Comparison of ENCODE assay signal across 8 mouse cellular contexts in the genomic region with DNA sequence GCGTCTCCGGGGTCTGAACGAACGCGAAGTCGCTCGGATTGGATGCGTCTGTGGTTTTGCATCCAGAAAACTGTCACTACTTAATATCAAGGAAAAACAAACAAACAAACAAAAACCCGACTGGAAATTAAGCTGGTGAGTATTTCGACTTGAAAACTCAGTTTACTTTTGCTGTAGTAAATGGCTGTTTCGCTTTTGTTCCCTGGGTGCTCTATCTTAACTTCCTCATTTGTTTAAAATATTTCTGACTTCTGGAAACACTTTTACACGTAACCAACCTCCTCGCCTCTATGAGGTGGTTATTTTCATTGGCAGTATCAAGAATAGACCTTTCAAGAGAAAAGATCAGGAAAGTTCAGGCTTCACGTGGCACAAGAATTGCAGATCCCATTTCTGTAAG. TPM values are rescaled to one million over a fixed set of nuclear protein-coding genes. Genes with fewer than 3 reads are reported as not detected.
DNase-seq lines count a peak whose midpoint lies in the region; ATAC-seq and TF ChIP-seq lines count a peak whose summit lies in the region.

No protein-coding gene starts in this region.

- H3K4me2 ChIP-seq in kidney, embryonic 16.5 days (replicated peaks; ENCODE audit: low read depth, low read length), result peak overlapping the region; percentile 72
- peak overlapping the region; percentile 61 for H3K4me2 ChIP-seq in hindbrain, postnatal 0 days (ENCODE audit: low read depth, low read length)
- peak overlapping the region; percentile 61 for H3K4me2 ChIP-seq in myocyte (ENCODE audit: low read depth)

- H3K27ac ChIP-seq in kidney, embryonic 16.5 days (ENCODE audit: low read length), result peak overlapping the region; percentile 98
- H3K27ac ChIP-seq in brown adipose tissue, adult 24 weeks (replicated peaks; ENCODE audit: low read depth, low read length), result peak overlapping the region; percentile 88
- peak overlapping the region; percentile 97 for H3K27ac ChIP-seq in hindbrain, postnatal 0 days

- no peak for DNase-seq in kidney, postnatal 36 days
- DNase-seq in hindbrain, postnatal 0 days (ENCODE audit: low spot score), result no peak
- no peak for DNase-seq in layer of hippocampus, adult 11-12 months (ENCODE audit: low spot score)
- no peak for DNase-seq in adrenal gland, postnatal 14 days

- TF ChIP-seq CTCF in hindbrain, postnatal 0 days (IDR thresholded peaks at IDR 0.05; ENCODE audit: low read depth), result no peak

- no peak for ATAC-seq in kidney, embryonic 16.5 days (ENCODE audit: low FRiP score, low TSS enrichment)
- no peak for ATAC-seq in hindbrain, postnatal 0 days
- ATAC-seq in granulocyte monocyte progenitor cell, adult 5-6 weeks (replicated peaks; ENCODE audit: poor library complexity, severe bottlenecking), result no peak

- H3K4me3 ChIP-seq in kidney, embryonic 16.5 days (ENCODE audit: low read length), result peak overlapping the region; percentile 86
- H3K4me3 ChIP-seq in brown adipose tissue, adult 24 weeks (ENCODE audit: insufficient read depth, low read depth, low read length), result peak overlapping the region; percentile 83
- H3K4me3 ChIP-seq in hindbrain, postnatal 0 days (ENCODE audit: low read length), result peak overlapping the region; percentile 97
- H3K4me3 ChIP-seq in myocyte, result peak overlapping the region; percentile 88

- H3K4me1 ChIP-seq in kidney, embryonic 16.5 days (ENCODE audit: insufficient read depth, low read length), result peaks cover 18% of the 10 kb centered on the region
- H3K4me1 ChIP-seq in brown adipose tissue, adult 24 weeks (ENCODE audit: control insufficient read depth, insufficient read depth, insufficient read length, low read length), result peaks cover 2% of the 10 kb centered on the region; the same call in 1 of the 2 replicates
- peaks cover 9% of the 10 kb centered on the region; the same call in 1 of the 2 replicates for H3K4me1 ChIP-seq in hindbrain, postnatal 0 days (ENCODE audit: insufficient read depth, low read length)

- WGBS in kidney, embryonic 16.5 days, result 5% methylated on average over 14 of the region's 14 CpGs
- WGBS in hindbrain, postnatal 0 days, result 6% methylated on average over 14 of the region's 14 CpGs

- no peak for TF ChIP-seq POLR2A in myocyte (IDR thresholded peaks at IDR 0.05; ENCODE audit: insufficient read length, low read depth)

- H3K79me2 ChIP-seq in myocyte (ENCODE audit: control insufficient read depth, insufficient read depth), result peaks cover 70% of the 10 kb centered on the region

- peak overlapping the region; percentile 90 for H3ac ChIP-seq in myocyte (ENCODE audit: control insufficient read depth, insufficient read length)

- no peaks in the 10 kb centered on the region for H3K9me3 ChIP-seq in kidney, embryonic 16.5 days (ENCODE audit: low read length)
- no peaks in the 10 kb centered on the region for H3K9me3 ChIP-seq in hindbrain, postnatal 0 days (ENCODE audit: low read length)

- no peaks in the 10 kb centered on the region for H3K27me3 ChIP-seq in kidney, embryonic 16.5 days (ENCODE audit: insufficient read depth, low read length)
- H3K27me3 ChIP-seq in hindbrain, postnatal 0 days (ENCODE audit: insufficient read depth, low read length), result no peaks in the 10 kb centered on the region
- H3K27me3 ChIP-seq in myocyte (ENCODE audit: control insufficient read depth, insufficient read depth, insufficient read length), result no peaks in the 10 kb centered on the region

- H3K9ac ChIP-seq in kidney, embryonic 16.5 days (replicated peaks; ENCODE audit: low read length), result peak overlapping the region; percentile 89
- peak overlapping the region; percentile 91 for H3K9ac ChIP-seq in hindbrain, postnatal 0 days (replicated peaks; ENCODE audit: low read length)

- peaks cover 19% of the 10 kb centered on the region for H3K36me3 ChIP-seq in kidney, embryonic 16.5 days (ENCODE audit: insufficient read depth, low read length)
- peaks cover 12% of the 10 kb centered on the region for H3K36me3 ChIP-seq in hindbrain, postnatal 0 days (ENCODE audit: insufficient read depth, low read length)
- peaks cover 35% of the 10 kb centered on the region for H3K36me3 ChIP-seq in myocyte (ENCODE audit: control insufficient read depth, insufficient read depth)

TF ChIP-seq in myocyte, 11 proteins besides CTCF, POLR2A, EP300 and RAD21:
- no peak for TF ChIP-seq USF1 (IDR thresholded peaks at IDR 0.05; ENCODE audit: low read depth)

RNA-seq across cellular contexts. Expression of gene Cggbp1, which starts 1.1 kb away (rescaled TPM):
- 86.1 and 88.9 TPM in 2 replicates for polyA plus RNA-seq in kidney, embryonic 16.5 days (2015; fragmentation: Nextera tagmentation; extraction: Ambion mirVana)
- polyA plus RNA-seq in brown adipose tissue, adult 24 weeks (2012; ENCODE audit: insufficient read depth, insufficient read length, missing spikeins), result 36.9 and 40.2 TPM in 2 replicates
- 53.0 and 54.4 TPM in 2 replicates for total RNA-seq in hindbrain, postnatal 0 days (2014; rRNA removed)
- polyA plus RNA-seq in hindbrain, postnatal 0 days (2015; fragmentation: Nextera tagmentation; extraction: Ambion mirVana), result 46.2 and 47.1 TPM in 2 replicates
- 20.5 TPM for polyA plus RNA-seq in myocyte (2012; fragmentation: generic; extraction: Trizol)
- total RNA-seq in granulocyte monocyte progenitor cell, adult 5-6 weeks (2014; fragmentation: Nextera tagmentation), result 92.2 and 92.9 TPM in 2 replicates
- 80.2 and 99.7 TPM in 2 replicates for total RNA-seq in granulocyte monocyte progenitor cell, adult 5-6 weeks (2017)
- 126 and 131 TPM in 2 replicates for total RNA-seq in adrenal gland, postnatal 14 days (2021)

RNA-seq across cellular contexts. Expression of gene Zfp654, which starts 1.4 kb away (rescaled TPM):
- polyA plus RNA-seq in kidney, embryonic 16.5 days (2015; fragmentation: Nextera tagmentation; extraction: Ambion mirVana), result 5.9 and 6.4 TPM in 2 replicates
- polyA plus RNA-seq in brown adipose tissue, adult 24 weeks (2012; ENCODE audit: insufficient read depth, insufficient read length, missing spikeins), result 4.7 and 6.2 TPM in 2 replicates
- total RNA-seq in hindbrain, postnatal 0 days (2014; rRNA removed), result 7.3 and 9.4 TPM in 2 replicates
- polyA plus RNA-seq in hindbrain, postnatal 0 days (2015; fragmentation: Nextera tagmentation; extraction: Ambion mirVana), result 2.6 and 3.0 TPM in 2 replicates
- 1.3 TPM for polyA plus RNA-seq in myocyte (2012; fragmentation: generic; extraction: Trizol)
- total RNA-seq in granulocyte monocyte progenitor cell, adult 5-6 weeks (2014; fragmentation: Nextera tagmentation), result 11.4 and 13.0 TPM in 2 replicates
- 14.8 and 16.6 TPM in 2 replicates for total RNA-seq in granulocyte monocyte progenitor cell, adult 5-6 weeks (2017)
- total RNA-seq in adrenal gland, postnatal 14 days (2021), result 19.3 and 20.3 TPM in 2 replicates
